Comparison of ENCODE assay signal across 8 mouse cellular contexts in genomic region chr8:3220502-3220901, GRCm38 (mm10). TPM values are rescaled to one million over a fixed set of nuclear protein-coding genes. Genes with fewer than 3 reads are reported as not detected.
DNase-seq lines count a peak whose midpoint lies in the region; ATAC-seq lines count a peak whose summit lies in the region.

No protein-coding gene starts in this region.

- peak overlapping the region; percentile 75 for H3K9ac ChIP-seq in heart, embryonic 13.5 days
- peak overlapping the region; percentile 78 for H3K9ac ChIP-seq in heart, embryonic 16.5 days (ENCODE audit: low read length)
- peak overlapping the region; percentile 5; the same call in 1 of the 2 replicates for H3K9ac ChIP-seq in limb, embryonic 11.5 days (ENCODE audit: low read length)
- peak overlapping the region; percentile 51; the same call in 1 of the 2 replicates for H3K9ac ChIP-seq in midbrain, embryonic 14.5 days (replicated peaks; ENCODE audit: low read length)

- H3K4me2 ChIP-seq in heart, embryonic 13.5 days, result peak overlapping the region; percentile 76
- peak overlapping the region; percentile 69 for H3K4me2 ChIP-seq in heart, embryonic 16.5 days (ENCODE audit: low read depth, low read length)
- peak overlapping the region; percentile 29 for H3K4me2 ChIP-seq in limb, embryonic 11.5 days (ENCODE audit: low read depth, severe bottlenecking)
- H3K4me2 ChIP-seq in midbrain, embryonic 14.5 days (ENCODE audit: low read length), result peak overlapping the region; percentile 72

- H3K27me3 ChIP-seq in heart, embryonic 13.5 days (replicated peaks), result no peaks in the 10 kb centered on the region
- no peaks in the 10 kb centered on the region for H3K27me3 ChIP-seq in heart, embryonic 16.5 days (ENCODE audit: control insufficient read depth, insufficient read depth, low read length)
- no peaks in the 10 kb centered on the region for H3K27me3 ChIP-seq in limb, embryonic 11.5 days (ENCODE audit: control insufficient read depth, insufficient read depth, low read length)
- no peaks in the 10 kb centered on the region for H3K27me3 ChIP-seq in midbrain, embryonic 14.5 days (ENCODE audit: control insufficient read depth, insufficient read depth, low read length)

- H3K4me3 ChIP-seq in heart, embryonic 13.5 days, result peak overlapping the region; percentile 57
- H3K4me3 ChIP-seq in heart, embryonic 16.5 days (ENCODE audit: low read length), result peak overlapping the region; percentile 61
- peak overlapping the region; percentile 46 for H3K4me3 ChIP-seq in limb, embryonic 11.5 days (ENCODE audit: low read depth, low read length)
- peak overlapping the region; percentile 63 for H3K4me3 ChIP-seq in midbrain, embryonic 14.5 days (replicated peaks; ENCODE audit: low read depth, low read length)

- no peaks in the 10 kb centered on the region for H3K36me3 ChIP-seq in heart, embryonic 13.5 days
- no peaks in the 10 kb centered on the region for H3K36me3 ChIP-seq in heart, embryonic 16.5 days (ENCODE audit: control insufficient read depth, insufficient read depth)
- no peaks in the 10 kb centered on the region for H3K36me3 ChIP-seq in limb, embryonic 11.5 days (ENCODE audit: control insufficient read depth, insufficient read depth, low read length)
- no peaks in the 10 kb centered on the region for H3K36me3 ChIP-seq in midbrain, embryonic 14.5 days (ENCODE audit: control insufficient read depth, insufficient read depth, low read length)

- peak; percentile 16 for ATAC-seq in heart, embryonic 13.5 days (ENCODE audit: extremely low read depth, insufficient number of reproducible peaks, low FRiP score, low TSS enrichment)
- ATAC-seq in heart, embryonic 16.5 days (replicated peaks; ENCODE audit: extremely low read depth, insufficient read depth, low FRiP score), result peak; percentile 5; the same call in 1 of the 2 replicates
- ATAC-seq in limb, embryonic 11.5 days (ENCODE audit: insufficient number of reproducible peaks, low FRiP score, low TSS enrichment, low read depth), result peak; percentile 44; the same call in 1 of the 2 replicates
- peak; percentile 74 for ATAC-seq in midbrain, embryonic 14.5 days (ENCODE audit: low FRiP score, low TSS enrichment)

- WGBS in heart, embryonic 13.5 days, result 4% methylated on average over 9 of the region's 9 CpGs
- 6% methylated on average over 9 of the region's 9 CpGs for WGBS in heart, embryonic 16.5 days
- WGBS in limb, embryonic 11.5 days, result 5% methylated on average over 9 of the region's 9 CpGs
- 6% methylated on average over 9 of the region's 9 CpGs for WGBS in midbrain, embryonic 14.5 days

- peak overlapping the region; percentile 89 for H3K27ac ChIP-seq in heart, embryonic 13.5 days (replicated peaks)
- peak overlapping the region; percentile 92 for H3K27ac ChIP-seq in heart, embryonic 16.5 days (ENCODE audit: low read length)
- no peak overlapping the region; the same call in 1 of the 2 replicates for H3K27ac ChIP-seq in limb, embryonic 11.5 days (replicated peaks; ENCODE audit: low read depth, low read length)
- H3K27ac ChIP-seq in midbrain, embryonic 14.5 days (replicated peaks; ENCODE audit: low read depth, low read length), result peak overlapping the region; percentile 93

- peaks cover 61% of the 10 kb centered on the region for H3K4me1 ChIP-seq in heart, embryonic 13.5 days
- H3K4me1 ChIP-seq in heart, embryonic 16.5 days (ENCODE audit: control insufficient read depth, insufficient read depth, low read length), result peaks cover 54% of the 10 kb centered on the region
- peaks cover 8% of the 10 kb centered on the region for H3K4me1 ChIP-seq in limb, embryonic 11.5 days (ENCODE audit: control insufficient read depth, insufficient read depth, low read length)
- peaks cover 20% of the 10 kb centered on the region for H3K4me1 ChIP-seq in midbrain, embryonic 14.5 days (ENCODE audit: control insufficient read depth, insufficient read depth, low read length)

- no peak for DNase-seq in heart, postnatal 36 days
- peak; percentile 58 for DNase-seq in brain, embryonic 18.5 days (ENCODE audit: low read depth, low spot score)
- DNase-seq in limb, embryonic 11.5 days (ENCODE audit: low spot score), result peak; percentile 55
- peak; percentile 78 for DNase-seq in midbrain, embryonic 14.5 days
- no peak for DNase-seq in thymus, postnatal 14 days
- no peak for DNase-seq in layer of hippocampus, adult 11-12 months (ENCODE audit: low spot score)

- no peaks in the 10 kb centered on the region for H3K9me3 ChIP-seq in heart, embryonic 13.5 days
- no peaks in the 10 kb centered on the region for H3K9me3 ChIP-seq in heart, embryonic 16.5 days (replicated peaks; ENCODE audit: control insufficient read depth, low read length)
- no peaks in the 10 kb centered on the region for H3K9me3 ChIP-seq in limb, embryonic 11.5 days (ENCODE audit: control insufficient read depth, low read length)
- no peaks in the 10 kb centered on the region for H3K9me3 ChIP-seq in midbrain, embryonic 14.5 days (ENCODE audit: control insufficient read depth, low read length)

- intact Hi-C loops in heart, postnatal 36 days (cut with DNase I), result loop anchor here (2.0 kb wide), 2 partner anchors 38 to 58 kb away; partner anchors contain the start of gene Insr

RNA-seq across cellular contexts. Expression of gene Insr, which starts 58.9 kb away (rescaled TPM):
- polyA plus RNA-seq in heart, embryonic 13.5 days (2015; fragmentation: Nextera tagmentation; extraction: Ambion mirVana), result 47.7 and 52.0 TPM in 2 replicates
- total RNA-seq in heart, postnatal 36 days (2021), result 100 to 1,000 TPM; 120 to 153 TPM
- 60.0 and 65.5 TPM in 2 replicates for polyA plus RNA-seq in heart, embryonic 16.5 days (2015; fragmentation: Nextera tagmentation; extraction: Ambion mirVana)
- 34.9 and 37.9 TPM in 2 replicates for polyA plus RNA-seq in limb, embryonic 11.5 days (2014; fragmentation: Nextera tagmentation; extraction: Ambion mirVana)
- 53.5 and 55.0 TPM in 2 replicates for polyA plus RNA-seq in midbrain, embryonic 14.5 days (2014; fragmentation: Nextera tagmentation; extraction: Ambion mirVana)

Comparison
In these comparisons a context has a peak if more than half of its experiments do, and no peak if none do; other contexts are left out.
1. ATAC-seq: peak in every context shown above with its lines; median percentile 74 in midbrain, embryonic 14.5 days; 44 in limb, embryonic 11.5 days; 16 in heart, embryonic 13.5 days; 5 in heart, embryonic 16.5 days.
2. H3K9ac ChIP-seq: peak in every context shown above with its lines; median percentile 78 in heart, embryonic 16.5 days; 75 in heart, embryonic 13.5 days; 51 in midbrain, embryonic 14.5 days; 5 in limb, embryonic 11.5 days.
3. DNase-seq: peak in brain, embryonic 18.5 days (single experiment), limb, embryonic 11.5 days (single experiment) and midbrain, embryonic 14.5 days (single experiment); none in heart, postnatal 36 days (0 of 2), thymus, postnatal 14 days (single experiment) and layer of hippocampus, adult 11-12 months (single experiment).
4. Peak in every context shown above with its lines, with median percentiles within 50 percentile points of each other: H3K4me2 ChIP-seq and H3K4me3 ChIP-seq.